Mouse (Mus musculus) urinary bladder, postnatal 4 days (tissue): ENCODE data around the gene Lpin1.
A peak's percentile ranks its signal among the peaks of the same experiment; 100 is the strongest.

ENCODE experiments used
- DNase-seq, 2 experiments: peaks; one replicate each; pipeline ENCODE4 v3.0.0; 2021 to 2022; ENCODE audit warnings: low spot score in 2 of 2

Gene Lpin1

DNA sequence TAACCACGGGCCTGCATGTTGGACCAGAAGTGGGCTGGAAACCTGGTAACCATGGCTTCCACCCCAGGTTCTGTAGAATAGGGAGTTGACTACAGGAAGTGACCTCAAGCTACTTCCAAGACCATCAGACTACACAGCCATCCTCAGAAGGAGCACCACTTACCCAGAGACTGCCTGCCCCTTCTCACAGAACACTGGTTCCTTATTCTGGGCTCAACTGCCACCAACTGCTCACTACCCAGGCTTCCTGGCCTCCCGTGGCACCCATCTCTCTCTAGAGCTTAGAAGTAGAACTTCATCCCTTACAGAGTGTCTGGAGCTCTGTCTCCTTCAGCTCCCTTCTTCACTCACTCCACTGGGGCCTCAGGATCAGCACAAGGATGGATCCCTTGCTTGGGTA lies at the start of gene Lpin1:
Lpin1 (minus strand) TSS at position 31 of the 400 bp plus-strand sequence.
- no peak for DNase-seq

- no peak for DNase-seq
Observed at GRCm38 (mm10) chr12:16656906-16657875, 46.4 kb upstream of the Lpin1 start.

DNA sequence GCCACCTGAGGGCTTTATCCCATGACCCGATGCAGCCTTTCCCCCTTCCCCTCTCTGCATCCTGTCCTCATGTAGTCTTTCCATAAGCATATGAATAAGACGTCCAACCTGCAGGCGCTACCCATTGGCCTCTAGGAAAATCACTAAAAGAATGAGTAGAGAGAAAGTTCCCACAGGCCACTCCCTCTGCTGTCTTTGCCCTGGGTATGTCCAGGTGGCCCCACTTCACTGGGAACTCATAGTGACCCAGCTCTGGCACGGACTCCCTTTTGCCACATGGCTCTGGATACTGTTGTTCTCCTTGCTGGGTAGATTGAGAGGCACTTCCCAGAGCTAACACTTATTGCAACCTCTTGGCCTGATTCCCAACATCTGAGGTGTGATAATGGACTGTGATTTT lies 44.8 kb upstream of the Lpin1 start:
- no peak for DNase-seq

- DNase-seq: peak; percentile 72 to 84
Observed at GRCm38 (mm10) chr12:16653332-16654093, 42.7 kb upstream of the Lpin1 start, which contains the start of gene Ntsr2. TSS of gene Ntsr2 (plus strand) at chr12:16653382.

DNA sequence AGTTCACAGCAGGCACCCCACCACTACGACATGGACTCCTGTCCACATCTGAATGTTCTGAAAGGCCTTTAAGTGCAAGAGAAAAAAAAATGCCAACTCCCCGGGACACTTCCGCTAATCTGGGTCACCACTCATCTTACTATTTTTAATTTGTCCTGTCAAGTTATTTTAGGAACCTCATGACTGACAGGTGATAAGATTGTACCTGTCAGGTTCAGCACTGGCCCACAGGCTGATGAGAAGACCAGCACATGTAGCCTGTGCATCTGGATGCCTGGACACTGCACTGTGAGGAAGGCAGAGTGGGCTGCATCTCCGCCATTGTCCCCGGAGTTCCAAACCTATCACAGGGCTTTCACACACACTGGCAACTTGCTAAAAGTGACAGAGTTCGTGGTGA lies 39.1 kb upstream of the Lpin1 start:
- no peak for DNase-seq

GRCm38 (mm10) chr12:16648273-16648672 lies 37.5 kb upstream of the Lpin1 start:
- DNase-seq: no peak

GRCm38 (mm10) chr12:16646780-16647409 lies 36.1 kb upstream of the Lpin1 start:
- no peak for DNase-seq

DNA sequence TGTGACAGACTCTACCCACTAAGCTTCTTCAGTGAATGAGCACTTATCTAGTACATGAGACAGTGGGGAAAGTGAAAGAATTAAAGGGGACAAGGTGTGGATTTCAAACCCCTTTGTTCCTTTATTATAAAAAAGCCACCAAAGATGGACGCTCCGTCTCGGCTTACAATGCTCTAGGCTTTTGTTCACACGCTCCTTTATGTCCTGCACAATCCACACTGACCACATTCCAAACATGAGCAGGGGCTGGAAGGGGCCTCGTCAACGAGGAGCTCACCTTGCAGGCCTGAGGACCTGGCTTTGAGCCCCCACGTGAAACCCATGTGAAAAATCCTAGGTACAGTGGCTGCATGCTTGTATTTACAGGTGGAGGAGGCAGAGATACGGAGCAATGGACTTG lies 33.9 kb upstream of the Lpin1 start:
- no peak for DNase-seq

DNA sequence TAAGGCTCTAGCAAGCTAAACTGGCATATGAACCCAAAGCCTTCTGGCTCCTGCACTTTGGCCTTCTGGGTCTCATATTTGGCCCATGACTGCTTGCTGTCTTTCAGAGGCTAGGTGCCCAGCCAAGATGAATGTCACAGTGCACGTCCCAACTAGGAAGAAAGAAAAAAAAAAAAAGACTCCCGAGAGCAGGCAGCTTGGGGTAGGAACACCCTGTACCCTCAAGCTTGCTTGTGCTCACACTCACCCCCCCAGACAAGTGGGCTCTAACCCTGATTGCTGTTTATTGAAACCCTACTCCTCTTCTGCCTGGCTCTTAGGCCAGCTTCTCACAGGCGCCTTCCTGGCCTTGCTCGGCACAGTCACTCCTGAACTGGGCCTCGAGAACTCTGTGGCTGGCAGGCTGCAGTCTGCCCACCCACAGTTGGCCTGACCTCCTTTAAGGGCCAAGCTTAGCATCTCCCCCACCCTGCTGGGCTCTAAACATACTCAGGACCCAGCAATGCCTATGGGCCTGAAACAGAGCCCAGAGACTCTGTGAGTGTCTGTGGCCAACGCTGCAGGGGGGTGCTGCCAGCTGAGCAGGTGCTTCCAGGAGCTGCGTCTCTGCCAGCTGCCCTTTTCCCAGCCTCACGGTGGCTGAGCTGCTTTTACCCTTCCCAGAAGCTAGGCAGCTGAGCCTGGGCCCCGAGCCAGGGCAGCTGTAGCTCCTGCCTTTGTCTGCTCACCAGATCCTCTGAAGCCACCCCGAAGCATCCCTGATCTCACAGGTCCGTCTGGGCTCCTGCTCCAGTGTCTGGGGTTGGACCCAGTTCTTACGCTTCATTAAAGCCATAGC lies 33.0 kb upstream of the Lpin1 start:
- DNase-seq: no peak

GRCm38 (mm10) chr12:16642000-16642399 lies 31.2 kb upstream of the Lpin1 start:
- DNase-seq: no peak

DNA sequence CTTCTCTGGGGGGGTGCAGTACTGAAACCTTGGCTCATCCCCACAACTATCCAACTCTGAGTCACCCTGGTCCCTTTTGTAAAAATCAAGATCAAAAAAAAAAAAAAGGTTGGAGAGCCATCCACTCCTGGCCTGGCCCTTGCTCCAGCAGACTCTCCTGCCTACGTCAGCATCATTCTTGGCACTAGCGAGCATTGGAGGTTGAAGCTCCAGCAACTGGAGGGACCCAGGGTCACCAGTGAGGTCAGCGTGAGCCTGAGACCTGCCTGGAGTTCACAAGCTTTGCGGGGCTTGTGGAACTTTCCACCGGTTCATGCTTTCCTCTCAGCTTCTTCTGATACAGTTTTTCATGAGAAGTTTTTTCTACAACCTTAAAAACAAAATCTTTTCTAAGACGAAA lies 29.3 kb upstream of the Lpin1 start:
- no peak for DNase-seq

DNA sequence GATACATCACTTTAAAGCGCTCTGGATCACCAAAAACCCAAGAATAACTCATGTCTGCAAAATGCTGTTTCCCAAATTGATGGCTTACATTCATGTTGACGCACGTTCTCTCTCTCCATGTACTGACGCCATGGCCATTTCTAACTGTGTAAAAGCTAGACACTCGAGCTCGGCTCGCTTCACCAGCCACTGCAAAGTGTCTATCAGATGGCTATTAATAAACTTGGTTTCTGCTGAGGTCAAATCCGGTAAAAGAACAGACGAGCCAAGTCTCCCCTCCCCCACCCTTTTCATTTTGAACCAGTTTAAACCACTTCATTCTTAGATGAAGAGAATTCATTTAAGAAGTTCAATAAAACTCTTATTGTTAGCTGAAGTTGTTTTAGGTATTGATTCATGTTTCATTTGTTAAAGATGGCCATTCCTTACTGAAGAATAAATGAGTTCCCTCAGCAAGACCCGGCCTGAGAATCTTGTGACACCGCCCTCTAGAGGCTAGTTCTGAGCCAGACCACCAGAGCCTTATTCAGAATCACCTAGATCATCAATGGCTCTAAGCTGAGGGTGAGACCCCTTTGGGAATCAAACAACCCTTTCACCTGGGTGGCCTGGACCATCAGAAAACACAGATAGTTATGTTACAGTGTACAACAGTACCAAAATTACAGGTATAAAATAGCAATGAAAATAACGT lies 28.5 kb upstream of the Lpin1 start:
- DNase-seq: no peak

- DNase-seq: no peak
Observed at GRCm38 (mm10) chr12:16635816-16636215, 25.1 kb upstream of the Lpin1 start.

DNA sequence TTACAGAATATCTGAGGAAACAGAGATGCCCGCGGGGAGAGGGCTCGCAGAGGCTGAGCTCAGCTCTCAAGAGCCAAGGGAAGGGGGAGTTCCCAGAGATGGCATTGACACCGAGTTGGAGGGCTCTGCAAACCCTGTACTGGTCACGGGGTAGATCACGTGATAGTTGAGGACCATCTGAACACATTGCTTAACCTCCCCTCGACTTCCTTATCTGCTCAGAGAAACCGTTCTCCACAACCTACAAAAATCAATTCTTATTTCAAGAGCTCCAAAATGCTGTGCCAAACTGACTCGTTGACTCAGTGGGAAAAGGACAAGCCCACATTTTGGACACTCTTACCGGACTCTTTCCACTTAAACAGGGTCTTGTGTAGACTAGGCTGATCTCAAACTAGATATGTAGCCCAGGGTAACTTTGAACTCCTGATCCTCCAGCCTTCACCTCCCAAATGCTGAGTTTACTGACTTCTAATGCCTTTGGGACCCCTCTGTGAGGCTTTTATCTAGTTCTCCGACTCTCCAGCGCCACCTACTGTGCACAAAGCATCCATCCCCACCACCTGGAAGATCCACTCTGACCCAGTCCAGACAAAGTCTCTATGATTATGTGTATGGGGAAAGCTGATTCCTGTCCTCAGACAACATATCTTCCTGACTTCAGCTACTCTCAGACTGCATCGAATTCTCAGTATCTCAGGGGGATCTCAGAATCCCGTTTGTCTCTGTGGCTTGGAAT lies 23.5 kb upstream of the Lpin1 start:
- no peak for DNase-seq

- no peak for DNase-seq
Observed at GRCm38 (mm10) chr12:16633235-16633634, 22.5 kb upstream of the Lpin1 start.

GRCm38 (mm10) chr12:16631423-16631822 lies 20.7 kb upstream of the Lpin1 start:
- no peak for DNase-seq

DNA sequence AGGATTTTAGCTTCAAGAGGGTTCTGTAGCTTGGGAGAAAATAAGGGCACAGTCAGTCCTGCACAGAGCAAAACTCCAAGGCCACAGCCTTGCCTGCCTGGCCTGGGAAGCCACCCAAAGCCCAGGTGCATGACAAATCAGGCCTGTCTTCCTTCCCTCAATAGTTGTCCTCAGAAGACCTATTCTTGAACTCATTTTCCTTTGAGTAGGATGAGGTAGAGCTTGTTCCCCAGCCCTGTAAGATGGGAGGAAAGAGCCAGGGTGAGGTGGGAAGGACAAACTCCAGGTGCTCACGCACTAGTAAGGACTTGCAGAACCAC lies 20.1 kb upstream of the Lpin1 start:
- DNase-seq: no peak

DNA sequence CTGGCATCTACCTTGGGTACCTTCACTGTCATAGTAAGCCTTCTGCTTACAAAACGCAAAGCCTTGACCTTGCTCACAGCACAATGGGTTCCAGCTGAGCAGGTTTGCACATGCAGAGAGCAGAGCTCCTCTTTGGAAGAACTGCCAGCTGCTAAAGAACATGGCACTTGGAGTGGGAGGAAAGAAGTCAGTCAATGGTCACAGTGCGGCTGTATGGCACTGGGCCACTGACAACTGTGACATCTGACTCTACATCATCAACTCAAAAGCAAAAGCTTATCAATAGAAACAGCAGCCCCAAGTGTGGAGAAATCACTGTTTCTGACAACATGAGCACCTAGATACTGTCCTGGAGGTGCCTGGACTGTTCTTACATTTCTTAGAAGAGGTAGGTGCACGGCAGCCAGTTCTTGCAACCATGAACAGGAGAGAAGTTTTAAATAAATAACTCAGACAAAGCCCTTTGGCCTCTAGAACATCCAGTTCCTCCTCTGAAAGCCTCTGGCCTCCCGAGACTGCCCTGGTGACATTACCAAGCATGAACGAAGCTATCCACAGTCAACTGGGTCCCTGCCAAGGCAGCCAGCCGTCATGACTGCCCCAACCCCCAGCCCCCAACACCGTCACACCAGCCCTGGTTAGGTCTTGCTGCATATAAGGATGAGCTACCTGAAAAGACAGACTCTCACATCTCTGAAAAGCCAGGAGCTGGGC lies 19.5 kb upstream of the Lpin1 start:
- no peak for DNase-seq

DNA sequence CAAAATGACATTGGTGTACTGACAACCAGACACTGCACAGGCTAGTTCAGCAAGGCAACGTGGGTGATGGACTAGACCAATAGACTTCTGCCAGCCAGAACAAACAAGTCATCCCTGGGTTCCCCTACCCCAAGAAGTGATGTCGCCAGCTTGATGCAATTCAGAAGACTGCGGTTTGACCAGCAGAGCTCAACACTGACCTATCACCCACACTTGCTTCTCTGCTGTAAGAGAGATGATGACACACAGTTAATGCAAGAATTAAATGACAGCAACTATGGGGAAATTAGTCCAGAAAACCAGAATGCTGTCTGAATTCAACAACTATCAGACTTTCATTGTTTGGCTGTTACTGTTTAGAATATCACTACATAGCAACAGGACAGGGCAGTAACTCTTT lies 9.5 kb upstream of the Lpin1 start:
- no peak for DNase-seq

DNA sequence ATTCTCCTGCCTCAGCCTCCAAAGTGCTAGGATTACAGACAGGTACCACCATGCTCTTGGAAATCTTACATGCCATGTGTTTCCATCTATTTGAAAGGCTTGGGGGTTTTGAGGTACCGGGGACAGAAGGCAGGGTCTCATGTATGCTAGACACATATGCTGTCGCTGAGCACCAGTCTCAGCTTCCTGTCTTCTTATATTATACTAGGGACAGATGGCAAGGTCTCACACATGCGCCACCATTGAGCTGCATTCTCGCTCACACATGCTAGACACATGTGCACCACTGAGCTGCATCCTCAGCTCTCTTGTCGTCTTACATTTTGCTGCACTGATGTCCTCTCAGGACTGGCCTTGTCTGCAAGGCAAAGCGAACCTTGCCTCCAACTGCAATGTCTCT lies 8.7 kb upstream of the Lpin1 start:
- DNase-seq: no peak
